Mouse (Mus musculus) kidney, adult 2 months (tissue): ENCODE measurements around the gene Knl1.

ENCODE experiments used
- CTCF ChIP-seq: fragments of 200-500 bp; conservative IDR thresholded peaks from 2 replicates; pipeline ENCODE4 v1.5.1; 2011; ENCODE audit warnings: low read depth, mild to moderate bottlenecking, control low read depth, low read length, moderate library complexity, mixed read lengths; ENCODE audit not compliant: insufficient read depth, insufficient read length
- POLR2A ChIP-seq: fragments of 200-500 bp; IDR thresholded peaks from one replicate; pipeline ENCODE4 v1.6.1; 2011; ENCODE audit warnings: low read depth, low read length, control low read depth

GRCm38 (mm10) chr2:119047849-119048248 lies 930 bp downstream of the Knl1 start:
- TF ChIP-seq CTCF: no peak
- TF ChIP-seq POLR2A: no peak
